ENCODE assay signal across 25 mouse cellular contexts in the genomic region with DNA sequence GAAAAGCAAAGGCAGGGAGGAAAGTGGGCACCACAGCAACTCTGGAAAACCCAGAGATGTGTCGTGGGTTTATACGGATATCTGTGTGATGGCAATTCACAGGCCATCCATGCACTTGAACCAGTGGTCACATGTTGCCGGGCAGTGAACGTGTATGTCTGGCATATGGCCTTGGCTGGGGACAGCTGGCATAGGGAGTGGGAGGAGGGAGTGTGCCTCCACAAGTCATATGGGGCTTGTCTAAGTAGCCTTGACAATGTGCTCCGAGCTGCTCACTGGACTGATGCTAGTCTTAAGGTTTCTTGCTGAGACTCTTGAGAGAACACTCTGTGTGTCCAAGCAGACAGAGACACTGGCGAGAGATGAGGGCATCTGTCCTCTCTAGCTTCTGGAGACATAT.
A peak's percentile ranks its signal among the peaks of the same experiment; 100 is the strongest.
DNase-seq lines count a peak whose midpoint lies in the region; ATAC-seq and TF ChIP-seq lines count a peak whose summit lies in the region.
"Had no signal": no experiment of that assay in that cellular context is flagged by ENCODE, and none has a peak within 500 bp of the region (broad histone marks: within the 10 kb centered on the region; RNA-seq: fewer than 3 reads in every experiment).

No protein-coding gene starts in this region.

- no peak overlapping the region for H3K4me3 ChIP-seq in forebrain, embryonic 12.5 days (replicated peaks)
- no peak overlapping the region for H3K4me3 ChIP-seq in forebrain, embryonic 13.5 days
- no peak overlapping the region for H3K4me3 ChIP-seq in hindbrain, postnatal 0 days (ENCODE audit: low read length)
- H3K4me3 ChIP-seq: embryonic facial prominence, embryonic 15.5 days; left cerebral cortex, adult 2 months; limb, embryonic 10.5 days; liver, embryonic 15.5 days; lung, embryonic 15.5 days; neural tube, embryonic 12.5 days had no signal

- peaks cover 7% of the 10 kb centered on the region; the same call in 1 of the 2 replicates for H3K27me3 ChIP-seq in forebrain, embryonic 12.5 days
- no peaks in the 10 kb centered on the region for H3K27me3 ChIP-seq in forebrain, embryonic 13.5 days
- no peaks in the 10 kb centered on the region for H3K27me3 ChIP-seq in hindbrain, postnatal 0 days (ENCODE audit: insufficient read depth, low read length)
- H3K27me3 ChIP-seq: embryonic facial prominence, embryonic 15.5 days; liver, embryonic 15.5 days; lung, embryonic 15.5 days; neural tube, embryonic 12.5 days had no signal

- no peak overlapping the region for H3K9ac ChIP-seq in forebrain, embryonic 12.5 days
- H3K9ac ChIP-seq in forebrain, embryonic 13.5 days, result no peak overlapping the region
- no peak overlapping the region for H3K9ac ChIP-seq in hindbrain, postnatal 0 days (replicated peaks; ENCODE audit: low read length)
- H3K9ac ChIP-seq: embryonic facial prominence, embryonic 15.5 days; liver, embryonic 15.5 days; lung, embryonic 15.5 days; neural tube, embryonic 12.5 days had no signal

- TF ChIP-seq POLR2A in brain, embryonic 14.5 days (IDR thresholded peaks at IDR 0.05; ENCODE audit: borderline replicate concordance, extremely low read depth, insufficient read depth, insufficient read length, poor library complexity, severe bottlenecking), result no peak

- intact Hi-C loops in left cerebral cortex, postnatal 4 days (cut with DNase I), result no loop called here

- no peaks in the 10 kb centered on the region for H3K9me3 ChIP-seq in forebrain, embryonic 12.5 days
- H3K9me3 ChIP-seq in forebrain, embryonic 13.5 days (replicated peaks), result no peaks in the 10 kb centered on the region
- no peaks in the 10 kb centered on the region for H3K9me3 ChIP-seq in hindbrain, postnatal 0 days (ENCODE audit: low read length)
- H3K9me3 ChIP-seq: embryonic facial prominence, embryonic 15.5 days; limb, embryonic 10.5 days; liver, embryonic 15.5 days; lung, embryonic 15.5 days; neural tube, embryonic 12.5 days had no signal

- H3K36me3 ChIP-seq in forebrain, embryonic 12.5 days (replicated peaks), result no peaks in the 10 kb centered on the region
- H3K36me3 ChIP-seq in forebrain, embryonic 13.5 days (ENCODE audit: poor library complexity, severe bottlenecking), result no peaks in the 10 kb centered on the region
- no peaks in the 10 kb centered on the region for H3K36me3 ChIP-seq in hindbrain, postnatal 0 days (ENCODE audit: insufficient read depth, low read length)
- H3K36me3 ChIP-seq: embryonic facial prominence, embryonic 15.5 days; limb, embryonic 10.5 days; liver, embryonic 15.5 days; lung, embryonic 15.5 days; neural tube, embryonic 12.5 days had no signal

- H3K27ac ChIP-seq in forebrain, embryonic 12.5 days, result no peak overlapping the region
- H3K27ac ChIP-seq in forebrain, embryonic 13.5 days, result no peak overlapping the region
- no peak overlapping the region for H3K27ac ChIP-seq in hindbrain, postnatal 0 days
- H3K27ac ChIP-seq: embryonic facial prominence, embryonic 15.5 days; left cerebral cortex, adult 2 months; limb, embryonic 10.5 days; liver, embryonic 15.5 days; lung, embryonic 15.5 days; neural tube, embryonic 12.5 days had no signal

- peak; percentile 81 for DNase-seq in left cerebral cortex, postnatal 4 days
- no peak for DNase-seq in left cerebral cortex, adult 9 months (ENCODE audit: low spot score in 2 of 2)
- DNase-seq in brain, embryonic 14.5 days (ENCODE audit: low read depth), result peak; percentile 41
- DNase-seq in hindbrain, postnatal 0 days (ENCODE audit: low spot score), result peak; percentile 73
- no peak for DNase-seq in kidney, adult 18-20 months
- DNase-seq: adrenal gland, adult 8-10 months; gastrocnemius, postnatal 14 days; heart, adult 18-20 months; heart, postnatal 36 days; kidney, adult 8-10 months; kidney, postnatal 10 days; liver; lung, postnatal 36 days; right cerebral cortex, postnatal 4 days; thymus, postnatal 25 days had no signal

- no peak for TF ChIP-seq CTCF in brain, embryonic 14.5 days (IDR thresholded peaks at IDR 0.05; ENCODE audit: borderline replicate concordance, extremely low read depth, insufficient read depth, insufficient read length)
- TF ChIP-seq CTCF in hindbrain, postnatal 0 days (IDR thresholded peaks at IDR 0.05; ENCODE audit: low read depth), result no peak

- ATAC-seq in forebrain, embryonic 12.5 days (ENCODE audit: low FRiP score), result 0 out of 2 replicates have a peak, but pooled peaks have one; percentile 20
- no peak for ATAC-seq in forebrain, embryonic 13.5 days
- ATAC-seq in hindbrain, postnatal 0 days, result peak; percentile 88
- ATAC-seq: activated CD4-positive, CD25-positive, alpha-beta regulatory T cell, adult 4 months; forebrain, embryonic 16.5 days had no signal

- WGBS in forebrain, embryonic 12.5 days, result 88% methylated on average over 6 of the region's 6 CpGs
- 92% methylated on average over 6 of the region's 6 CpGs for WGBS in forebrain, embryonic 13.5 days
- 48% methylated on average over 6 of the region's 6 CpGs for WGBS in hindbrain, postnatal 0 days

- 0 out of 2 replicates have a peak, but pooled peaks cover 3% of the 10 kb centered on the region for H3K4me1 ChIP-seq in forebrain, embryonic 12.5 days
- peaks cover 8% of the 10 kb centered on the region for H3K4me1 ChIP-seq in forebrain, embryonic 13.5 days
- H3K4me1 ChIP-seq in hindbrain, postnatal 0 days (ENCODE audit: insufficient read depth, low read length), result no peaks in the 10 kb centered on the region
- H3K4me1 ChIP-seq: limb, embryonic 10.5 days; liver, embryonic 15.5 days; lung, embryonic 15.5 days; neural tube, embryonic 12.5 days had no signal

- H3K4me2 ChIP-seq in forebrain, embryonic 12.5 days, result no peak overlapping the region
- H3K4me2 ChIP-seq in forebrain, embryonic 13.5 days, result no peak overlapping the region
- no peak overlapping the region for H3K4me2 ChIP-seq in hindbrain, postnatal 0 days (ENCODE audit: low read depth, low read length)
- H3K4me2 ChIP-seq: embryonic facial prominence, embryonic 15.5 days; liver, embryonic 15.5 days; lung, embryonic 15.5 days; neural tube, embryonic 12.5 days had no signal

Comparison
In these comparisons a context has a peak if more than half of its experiments do, and no peak if none do; other contexts are left out.
1. DNase-seq: peak in left cerebral cortex, postnatal 4 days (single experiment), brain, embryonic 14.5 days (single experiment) and hindbrain, postnatal 0 days (single experiment); none in left cerebral cortex, adult 9 months (0 of 2) and kidney, adult 18-20 months (single experiment).